Mouse (Mus musculus): ENCODE measurements around the gene Plrg1. TPM values are rescaled to one million over a fixed set of nuclear protein-coding genes. Genes with fewer than 3 reads are reported as not detected.

Plrg1 gene
- polyA plus RNA-seq, 1 experiment from 2014 or later: 115 TPM

DNA sequence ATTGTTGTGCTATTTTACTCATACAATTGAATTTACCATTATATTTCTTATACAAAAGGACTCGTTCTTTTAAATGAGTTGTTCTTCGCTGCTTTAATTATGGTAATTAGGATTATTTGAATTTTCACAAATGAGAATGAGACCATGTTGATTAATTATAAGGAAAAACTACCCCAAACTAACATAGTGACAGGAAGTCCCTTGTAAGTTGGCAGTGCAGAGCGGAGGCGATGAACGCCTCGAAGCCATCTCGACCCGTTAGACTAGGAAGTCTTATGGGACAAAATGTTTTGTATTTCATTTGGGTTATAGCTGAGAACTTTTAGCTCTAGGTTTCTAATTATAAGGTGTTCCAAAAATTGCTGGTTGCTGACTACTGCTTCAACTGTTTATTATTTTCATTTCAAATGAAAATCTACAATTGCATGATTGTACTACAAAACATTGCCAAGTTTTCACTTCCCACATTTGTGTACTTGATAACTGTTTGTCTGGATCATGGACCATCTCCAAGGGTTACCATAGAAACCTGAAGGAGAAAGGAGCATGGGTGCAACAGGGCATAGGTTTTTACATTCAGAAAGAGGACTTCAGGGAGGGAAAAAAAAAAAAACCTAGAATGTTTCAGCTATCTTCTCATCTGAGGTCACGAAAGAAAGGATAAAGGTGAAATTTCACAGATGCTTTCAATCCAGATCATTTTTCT lies 27.6 kb upstream of the Plrg1 start:
- Histone ChIP-seq H3K4me3 (no peak overlapping the region), H3K27ac (replicated peaks) (no peak overlapping the region), H3K27me3 (no peaks in the 10 kb centered on the region), H3K4me2 (replicated peaks) (no peak overlapping the region), H3K9me3 (no peaks in the 10 kb centered on the region), H3K4me1 (no peaks in the 10 kb centered on the region), H3K9ac (replicated peaks) (no peak overlapping the region), H3K36me3 (no peaks in the 10 kb centered on the region)
- ATAC-seq (ENCODE audit: low FRiP score, low read depth): no peak
- 91% methylated on average over 9 of the region's 9 CpGs for WGBS

DNA sequence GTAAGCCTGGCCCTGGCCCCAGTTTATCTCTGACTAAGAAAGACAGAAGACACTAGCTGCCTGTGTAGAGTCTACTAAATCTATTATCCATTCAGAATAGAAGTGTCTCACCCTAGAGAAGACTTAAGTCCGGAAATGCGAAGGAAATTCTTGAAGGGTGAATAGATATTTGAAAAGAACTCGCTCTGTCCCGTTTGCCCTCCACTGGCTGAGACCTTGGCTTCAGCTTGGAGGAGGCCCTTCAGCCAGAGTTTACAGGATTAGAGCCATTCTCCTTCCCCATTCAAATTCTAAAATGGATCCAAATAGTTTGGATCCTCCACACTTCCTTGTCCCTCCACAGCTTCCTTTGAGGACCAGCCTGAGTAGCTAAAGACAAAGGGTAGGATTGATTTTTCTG lies 25.0 kb upstream of the Plrg1 start:
- no peak for ATAC-seq (ENCODE audit: low FRiP score, low read depth)
- no peak overlapping the region for H3K9ac ChIP-seq (replicated peaks)
- no peaks in the 10 kb centered on the region for H3K27me3 ChIP-seq
- no peak overlapping the region for H3K4me3 ChIP-seq
- H3K9me3 ChIP-seq: no peaks in the 10 kb centered on the region
- H3K4me1 ChIP-seq: 0 out of 2 replicates have a peak, but pooled peaks cover 3% of the 10 kb centered on the region
- H3K27ac ChIP-seq (replicated peaks): no peak overlapping the region
- H3K4me2 ChIP-seq (replicated peaks): no peak overlapping the region
- 78% methylated on average over 4 of the region's 4 CpGs for WGBS
- H3K36me3 ChIP-seq: no peaks in the 10 kb centered on the region

- Histone ChIP-seq H3K27me3 (no peaks in the 10 kb centered on the region), H3K4me1 (0 out of 2 replicates have a peak, but pooled peaks cover 3% of the 10 kb centered on the region), H3K4me3 (peak overlapping the region; percentile 13; the same call in 1 of the 2 replicates), H3K9me3 (no peaks in the 10 kb centered on the region), H3K36me3 (no peaks in the 10 kb centered on the region), H3K27ac (replicated peaks) (no peak overlapping the region), H3K9ac (replicated peaks) (no peak overlapping the region), H3K4me2 (replicated peaks) (peak overlapping the region; percentile 38)
- 40% methylated on average over 13 of the region's 13 CpGs for WGBS
- ATAC-seq (ENCODE audit: low FRiP score, low read depth): peak; percentile 54; the same call in 1 of the 2 replicates
Measured at GRCm38 (mm10) chr3:83032746-83033308, 22.5 kb upstream of the Plrg1 start.

DNA sequence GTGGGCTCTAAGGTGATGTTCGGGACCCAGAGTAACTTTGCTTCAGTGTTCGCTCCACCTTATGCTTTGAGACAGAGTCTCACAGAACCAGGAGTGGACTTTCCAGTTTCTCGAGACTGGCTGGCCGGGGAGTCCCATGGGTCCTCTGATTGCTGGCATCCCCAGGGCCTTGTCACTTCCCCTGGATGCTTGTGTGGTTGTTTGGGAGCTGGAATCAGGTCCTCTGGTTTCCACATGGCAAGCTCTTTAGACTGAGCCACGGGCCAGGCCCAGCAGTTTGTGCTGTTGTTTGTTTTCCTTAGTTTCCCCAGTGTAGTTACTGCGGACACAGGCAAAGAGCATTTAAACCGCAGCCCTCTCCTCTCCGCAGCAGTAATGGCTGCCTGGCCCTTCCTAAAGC lies 21.5 kb upstream of the Plrg1 start:
- H3K9me3 ChIP-seq: no peaks in the 10 kb centered on the region
- H3K9ac ChIP-seq (replicated peaks): no peak overlapping the region
- 78% methylated on average over 8 of the region's 8 CpGs for WGBS
- no peaks in the 10 kb centered on the region for H3K27me3 ChIP-seq
- no peaks in the 10 kb centered on the region for H3K36me3 ChIP-seq
- ATAC-seq (ENCODE audit: low FRiP score, low read depth): no peak
- H3K4me3 ChIP-seq: no peak overlapping the region
- no peak overlapping the region for H3K4me2 ChIP-seq (replicated peaks)
- no peak overlapping the region for H3K27ac ChIP-seq (replicated peaks)
- 0 out of 2 replicates have a peak, but pooled peaks cover 3% of the 10 kb centered on the region for H3K4me1 ChIP-seq

- ATAC-seq (ENCODE audit: low FRiP score, low read depth): no peak
- 79% methylated on average over 2 of the region's 2 CpGs for WGBS
Measured at GRCm38 (mm10) chr3:83038865-83039264, 16.5 kb upstream of the Plrg1 start.

DNA sequence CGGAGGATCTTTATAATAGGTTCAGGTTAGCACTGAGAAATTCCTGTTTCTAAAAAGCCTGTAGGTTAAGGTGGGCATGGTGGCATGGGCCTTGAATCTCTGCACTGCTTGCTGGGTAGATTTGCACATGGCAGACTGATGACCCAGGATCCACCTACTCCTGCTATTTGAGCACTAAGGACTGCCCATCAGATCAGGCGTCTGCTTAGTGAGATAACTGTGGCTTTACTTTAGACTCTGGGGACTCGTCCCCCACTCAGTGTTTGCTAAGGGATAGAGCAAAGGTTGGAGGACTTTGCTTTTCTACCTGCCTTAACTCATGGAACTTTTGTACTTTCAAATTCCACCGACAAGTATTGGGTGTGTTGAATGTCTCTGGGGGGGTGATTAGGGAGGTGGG lies 15.7 kb upstream of the Plrg1 start:
- no peak for ATAC-seq (ENCODE audit: low FRiP score, low read depth)
- H3K27ac ChIP-seq (replicated peaks): no peak overlapping the region
- H3K9ac ChIP-seq (replicated peaks): no peak overlapping the region
- no peaks in the 10 kb centered on the region for H3K27me3 ChIP-seq
- no peak overlapping the region for H3K4me3 ChIP-seq
- no peak overlapping the region for H3K4me2 ChIP-seq (replicated peaks)
- 75% methylated on average over 4 of the region's 4 CpGs for WGBS
- no peaks in the 10 kb centered on the region for H3K9me3 ChIP-seq
- no peaks in the 10 kb centered on the region for H3K4me1 ChIP-seq
- H3K36me3 ChIP-seq: no peaks in the 10 kb centered on the region

More at GRCm38 (mm10) chr3:83038865-83039264, 16.5 kb upstream of the Plrg1 start:
- H3K27ac ChIP-seq (replicated peaks): no peak overlapping the region
- H3K36me3 ChIP-seq: no peaks in the 10 kb centered on the region
- H3K9ac ChIP-seq (replicated peaks): no peak overlapping the region
- no peak overlapping the region for H3K4me2 ChIP-seq (replicated peaks)
- H3K4me1 ChIP-seq: no peaks in the 10 kb centered on the region
- H3K27me3 ChIP-seq: no peaks in the 10 kb centered on the region
- H3K9me3 ChIP-seq: no peaks in the 10 kb centered on the region
- H3K4me3 ChIP-seq: no peak overlapping the region

- Histone ChIP-seq H3K36me3 (no peaks in the 10 kb centered on the region), H3K9ac (replicated peaks) (no peak overlapping the region), H3K4me2 (replicated peaks) (no peak overlapping the region), H3K9me3 (no peaks in the 10 kb centered on the region), H3K27ac (replicated peaks) (no peak overlapping the region), H3K27me3 (no peaks in the 10 kb centered on the region), H3K4me1 (no peaks in the 10 kb centered on the region), H3K4me3 (no peak overlapping the region)
- no peak for ATAC-seq (ENCODE audit: low FRiP score, low read depth)
- WGBS: 92% methylated on average over 5 of the region's 5 CpGs
Measured at GRCm38 (mm10) chr3:83042451-83042850, 12.9 kb upstream of the Plrg1 start.

DNA sequence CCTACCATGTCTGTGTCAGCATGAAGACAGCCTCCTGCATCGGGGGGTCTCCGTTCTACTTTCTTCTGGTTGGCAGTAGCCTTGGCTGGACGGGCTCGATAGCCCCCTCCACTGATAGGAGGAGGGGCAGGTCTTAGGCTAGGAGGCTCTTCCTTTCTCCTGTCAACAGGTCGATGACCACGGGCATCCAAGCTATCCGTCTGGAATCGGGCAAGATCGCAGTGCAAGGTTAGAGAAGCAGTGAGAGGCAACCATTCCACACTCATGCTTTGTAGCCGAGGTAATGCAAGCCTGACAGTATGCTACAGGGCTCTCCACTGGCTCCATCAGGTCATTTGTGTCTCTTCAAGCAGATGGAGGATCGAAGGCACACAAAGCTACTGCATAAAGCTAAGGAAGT lies 8.7 kb upstream of the Plrg1 start:
- Histone ChIP-seq H3K4me2 (replicated peaks) (no peak overlapping the region), H3K4me1 (no peaks in the 10 kb centered on the region), H3K36me3 (no peaks in the 10 kb centered on the region), H3K4me3 (no peak overlapping the region), H3K9me3 (no peaks in the 10 kb centered on the region), H3K9ac (replicated peaks) (no peak overlapping the region), H3K27ac (replicated peaks) (no peak overlapping the region), H3K27me3 (no peaks in the 10 kb centered on the region)
- WGBS: 85% methylated on average over 11 of the region's 11 CpGs
- no peak for ATAC-seq (ENCODE audit: low FRiP score, low read depth)

GRCm38 (mm10) chr3:83049680-83050079 lies 5.6 kb upstream of the Plrg1 start, which contains the start of gene Fgb:
Gene Fgb, minus strand, starts transcription at chr3:83049863.
- H3K27ac ChIP-seq (replicated peaks): no peak within 1 kb of the TSS
- H3K4me2 ChIP-seq (replicated peaks): no peak within 1 kb of the TSS
- WGBS: 88% methylated on average over 8 of the region's 8 CpGs
- no peak within 1 kb of the TSS for H3K9ac ChIP-seq (replicated peaks)
- no peak within 1 kb of the TSS for H3K4me3 ChIP-seq
- no peaks in the 10 kb centered on the region for H3K36me3 ChIP-seq
- no peaks in the 10 kb centered on the region for H3K9me3 ChIP-seq
- H3K27me3 ChIP-seq: no peaks in the 10 kb centered on the region
- ATAC-seq (ENCODE audit: low FRiP score, low read depth): no peak
- H3K4me1 ChIP-seq: no peaks in the 10 kb centered on the region

DNA sequence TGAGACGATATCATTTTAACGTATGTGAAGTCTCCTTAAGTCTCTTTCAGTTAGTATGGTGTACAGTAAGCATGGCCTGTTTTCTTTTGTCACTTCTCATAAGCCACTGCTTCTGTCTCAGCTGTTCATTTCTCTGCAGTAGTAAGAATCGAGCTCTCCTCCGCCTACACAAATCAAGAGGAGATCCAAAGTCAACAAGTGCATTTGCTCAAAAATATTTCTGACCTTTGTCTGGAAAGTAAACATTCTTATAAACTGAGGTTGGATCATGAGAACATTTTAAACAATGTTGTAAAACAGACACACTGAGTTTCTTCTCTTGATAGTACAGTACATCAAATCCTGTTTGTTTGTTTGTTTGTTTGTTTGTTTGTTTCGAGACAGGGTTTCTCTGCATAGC lies 4.7 kb upstream of the Plrg1 start:
- no peak for ATAC-seq (ENCODE audit: low FRiP score, low read depth)
- Histone ChIP-seq H3K27me3 (no peaks in the 10 kb centered on the region), H3K4me3 (no peak overlapping the region), H3K36me3 (no peaks in the 10 kb centered on the region), H3K9ac (replicated peaks) (no peak overlapping the region), H3K4me1 (no peaks in the 10 kb centered on the region), H3K9me3 (no peaks in the 10 kb centered on the region), H3K4me2 (replicated peaks) (no peak overlapping the region), H3K27ac (replicated peaks) (no peak overlapping the region)
- WGBS: 84% methylated on average over 5 of the region's 5 CpGs

GRCm38 (mm10) chr3:83052102-83052501 lies 3.2 kb upstream of the Plrg1 start:
- no peak overlapping the region for H3K9ac ChIP-seq (replicated peaks)
- H3K4me2 ChIP-seq (replicated peaks): no peak overlapping the region
- H3K4me1 ChIP-seq: peaks cover 10% of the 10 kb centered on the region
- 84% methylated on average over 5 of the region's 5 CpGs for WGBS
- no peaks in the 10 kb centered on the region for H3K9me3 ChIP-seq
- H3K27me3 ChIP-seq: no peaks in the 10 kb centered on the region
- H3K36me3 ChIP-seq: peaks cover 1% of the 10 kb centered on the region; the same call in 1 of the 2 replicates
- ATAC-seq (ENCODE audit: low FRiP score, low read depth): no peak
- no peak overlapping the region for H3K4me3 ChIP-seq
- H3K27ac ChIP-seq (replicated peaks): no peak overlapping the region

- Histone ChIP-seq H3K36me3 (peaks cover 10% of the 10 kb centered on the region), H3K4me2 (replicated peaks) (no peak overlapping the region), H3K9me3 (no peaks in the 10 kb centered on the region), H3K27me3 (no peaks in the 10 kb centered on the region), H3K4me1 (peaks cover 10% of the 10 kb centered on the region), H3K27ac (replicated peaks) (no peak overlapping the region), H3K4me3 (no peak overlapping the region), H3K9ac (replicated peaks) (no peak overlapping the region)
- ATAC-seq (ENCODE audit: low FRiP score, low read depth): no peak
- WGBS: 90% methylated on average over 7 of the region's 7 CpGs
Measured at GRCm38 (mm10) chr3:83053126-83053525, 2.2 kb upstream of the Plrg1 start.

Data from midbrain, embryonic 12.5 days (tissue).